Mouse (Mus musculus) CH12.LX (cell line): Measurements from ENCODE around the gene Tpi1. TPM values are rescaled to one million over a fixed set of nuclear protein-coding genes. Genes with fewer than 3 reads are reported as not detected.
"Not testable (repeated sequence)": the region's sequence is repeated elsewhere in the genome, so short reads cannot be mapped to it uniquely, and the experiment has no call there.

Source experiments
- DNase-seq: peaks from one replicate; pipeline ENCODE4 v3.0.0-alpha.2; 2013; ENCODE audit errors: extremely low read depth
- H3K27ac ChIP-seq: 2 replicates; pipeline ENCODE4 v1.5.1; 2012; ENCODE audit warnings: low read depth, mild to moderate bottlenecking, control low read depth, moderate library complexity; ENCODE audit not compliant: insufficient read depth
- H3K27me3 ChIP-seq: replicated peaks from 2 replicates; pipeline ENCODE3; 2012; ENCODE audit warnings: inconsistent platforms
- H3K36me3 ChIP-seq, 2 experiments: replicated peaks in 1 of 2; 2 replicates each; pipeline versions ENCODE3 to v1.6.1; 2012; ENCODE audit warnings: inconsistent platforms in 1 of 2, low read length in 1 of 2, mild to moderate bottlenecking in 1 of 2, mixed read lengths in 1 of 2, moderate library complexity in 1 of 2; ENCODE audit not compliant: control insufficient read depth in 1 of 2, insufficient read depth in 1 of 2
- H3K4me1 ChIP-seq, 2 experiments: 2 replicates each; pipeline ENCODE4 v1.6.1; 2012; ENCODE audit warnings: inconsistent platforms in 1 of 2, moderate library complexity in 1 of 2; ENCODE audit not compliant: insufficient read depth in 2 of 2, control insufficient read depth in 1 of 2
- H3K4me2 ChIP-seq: 2 replicates; pipeline ENCODE4 v1.6.1; 2012; ENCODE audit warnings: low read depth, mild to moderate bottlenecking, control low read depth; ENCODE audit not compliant: poor library complexity, insufficient read depth, severe bottlenecking
- H3K4me3 ChIP-seq, 3 experiments: fragments of 150-350 bp in 1 of 3; sonication (generic) in 1 of 3; replicated peaks in 1 of 3; 2 replicates each; pipeline versions ENCODE3 to v1.5.1; 2011 to 2012; ENCODE audit warnings: low read depth in 2 of 3, low read length in 2 of 3, mild to moderate bottlenecking in 2 of 3, moderate library complexity in 2 of 3, control low read depth in 1 of 3, improper control_type of control experiment in 1 of 3, inconsistent platforms in 1 of 3, mixed read lengths in 1 of 3; ENCODE audit not compliant: poor library complexity in 1 of 3
- H3K79me2 ChIP-seq: replicated peaks from 2 replicates; pipeline ENCODE4 v1.6.1; 2012; ENCODE audit warnings: mild to moderate bottlenecking, moderate library complexity; ENCODE audit not compliant: control insufficient read depth, poor library complexity, insufficient read depth, severe bottlenecking; ENCODE audit errors: extremely low read depth
- H3K9ac ChIP-seq: 2 replicates; pipeline ENCODE4 v1.6.1; 2012; ENCODE audit warnings: low read depth, mild to moderate bottlenecking, control low read depth, moderate library complexity; ENCODE audit not compliant: insufficient read depth
- H3K9me3 ChIP-seq: replicated peaks from 2 replicates; pipeline ENCODE3; 2012; ENCODE audit warnings: low read length, inconsistent platforms, mixed read lengths
- CHD2 ChIP-seq: IDR thresholded peaks from 2 replicates; pipeline ENCODE4 v1.6.1; 2011; ENCODE audit warnings: low read length, improper control_type of control experiment
- CTCF ChIP-seq, 2 experiments: IDR thresholded peaks in 1 of 2; conservative IDR thresholded peaks in 1 of 2; 2 replicates each; pipeline ENCODE4 v1.5.1; 2011 to 2012; ENCODE audit warnings: low read depth in 2 of 2, low read length in 2 of 2, improper control_type of control experiment in 1 of 2, inconsistent platforms in 1 of 2, mild to moderate bottlenecking in 1 of 2, moderate library complexity in 1 of 2
- E2F4 ChIP-seq: IDR thresholded peaks from 2 replicates; pipeline ENCODE4 v1.6.1; 2011; ENCODE audit warnings: low read depth, low read length, improper control_type of control experiment; ENCODE audit not compliant: insufficient replicate concordance
- ETS1 ChIP-seq: conservative IDR thresholded peaks from 2 replicates; pipeline ENCODE4 v1.6.1; 2012; ENCODE audit warnings: low read depth, mild to moderate bottlenecking, inconsistent platforms, low read length, improper control_type of control experiment, moderate library complexity
- KAT2A ChIP-seq: IDR thresholded peaks from 2 replicates; pipeline ENCODE4 v1.6.1; 2012; ENCODE audit warnings: low read length, improper control_type of control experiment, inconsistent platforms; ENCODE audit not compliant: insufficient replicate concordance
- MAX ChIP-seq: IDR thresholded peaks from 2 replicates; pipeline ENCODE4 v1.6.1; 2011; ENCODE audit warnings: low read length, improper control_type of control experiment
- MEF2A ChIP-seq: IDR thresholded peaks from 2 replicates; pipeline ENCODE4 v1.6.1; 2014; ENCODE audit warnings: low read depth, mild to moderate bottlenecking, inconsistent platforms, low read length, improper control_type of control experiment, borderline replicate concordance
- POLR2A ChIP-seq: IDR thresholded peaks from 2 replicates; pipeline ENCODE4 v1.6.1; 2011; ENCODE audit warnings: low read depth, mild to moderate bottlenecking, improper control_type of control experiment, low read length
- POLR2AphosphoS2 ChIP-seq: IDR thresholded peaks from 2 replicates; pipeline ENCODE4 v1.6.1; 2011; ENCODE audit warnings: low read depth, low read length, improper control_type of control experiment
- RAD21 ChIP-seq: IDR thresholded peaks from 2 replicates; pipeline ENCODE4 v1.6.1; 2011; ENCODE audit warnings: low read depth, mild to moderate bottlenecking, low read length, improper control_type of control experiment, moderate library complexity
- RCOR1 ChIP-seq: conservative IDR thresholded peaks from 2 replicates; pipeline ENCODE4 v1.6.1; 2012; ENCODE audit warnings: low read depth, mild to moderate bottlenecking, inconsistent platforms, low read length, improper control_type of control experiment
- SIN3A ChIP-seq: IDR thresholded peaks from 2 replicates; pipeline ENCODE4 v1.6.1; 2012; ENCODE audit warnings: low read length, improper control_type of control experiment, inconsistent platforms
- USF1 ChIP-seq: IDR thresholded peaks from 2 replicates; pipeline ENCODE4 v1.6.1; 2014; ENCODE audit warnings: low read depth, mild to moderate bottlenecking, inconsistent platforms, low read length, improper control_type of control experiment
- ZNF384 ChIP-seq: IDR thresholded peaks from 2 replicates; pipeline ENCODE4 v1.6.1; 2012; ENCODE audit warnings: low read depth, low read length, improper control_type of control experiment, inconsistent platforms
- dilution Hi-C: fragments of 300-500 bp; cut with MboI; formaldehyde crosslinking; loops from 2 replicates; pipeline ENCODE4 v1.14.3; 2020; ENCODE audit warnings: low sequenced_read_pairs; ENCODE audit not compliant: extremely low pct_unique_long_range_greater_than_20kb, extremely low pct_ligation_motif_present
- in situ Hi-C: fragments of 300-500 bp; cut with MboI; formaldehyde crosslinking; loops from 3 replicates; pipeline ENCODE4 v1.14.3; 2019; ENCODE audit warnings: low sequenced_read_pairs, low pct_ligation_motif_present, low pct_unique_long_range_greater_than_20kb, mixed read lengths
- polyA plus RNA-seq: library from polyadenylated mRNA; unstranded; fragments of >175 nt; gene quantifications from 2 replicates; pipeline ENCODE4 v1.2.1, GENCODE M21; 2012; ENCODE audit warnings: low read depth; ENCODE audit not compliant: insufficient read length
- total RNA-seq, 2 experiments: library from RNA; depleted of rRNA; stranded (reverse); fragments of 300-350 nt in 1 of 2; fragments of >200 nt in 1 of 2; gene quantifications; 2 replicates each; pipeline ENCODE4 v1.2.3; 2012 to 2014

Tpi1 gene
- total and polyA plus RNA-seq, 3 experiments, result 758 to 1,645 (median 1,303) TPM

- no peak overlapping the region for H3K27ac ChIP-seq
- no peaks in the 10 kb centered on the region for H3K79me2 ChIP-seq
- in situ Hi-C loops, result no loop called here
- peaks cover 3 to 25% of the 10 kb centered on the region in 2 experiments; a peak in 2 of 4 replicates for H3K4me1 ChIP-seq
- DNase-seq, result no peak
- H3K4me3 ChIP-seq, result no peak overlapping the region
- no peak overlapping the region for H3K9ac ChIP-seq
- peaks cover 0 to 21% of the 10 kb centered on the region in 2 experiments for H3K36me3 ChIP-seq
- H3K9me3 ChIP-seq, result peaks cover 4% of the 10 kb centered on the region
- H3K4me2 ChIP-seq, result no peak overlapping the region
- no peak for TF ChIP-seq SIN3A
- no peak for TF ChIP-seq ETS1
- TF ChIP-seq CHD2, result no peak
- TF ChIP-seq USF1, result no peak
- no peak for TF ChIP-seq MAX
- no peak for TF ChIP-seq CTCF (conservative IDR thresholded peaks at IDR 0.05 in 1 of 2, IDR thresholded peaks at IDR 0.05 in 1 of 2; ENCODE audit: low read depth in 2 of 2, low read length in 2 of 2)
- no peak for TF ChIP-seq POLR2A
- TF ChIP-seq MEF2A, result no peak
- no peak for TF ChIP-seq KAT2A
- TF ChIP-seq RAD21, result no peak
- TF ChIP-seq POLR2AphosphoS2, result no peak
- TF ChIP-seq E2F4, result no peak
- dilution Hi-C loops, result no loop called here
- H3K27me3 ChIP-seq, result no peaks in the 10 kb centered on the region
Measured at GRCm38 (mm10) chr6:124804341-124804740, 9.8 kb downstream of the Tpi1 start.

DNA sequence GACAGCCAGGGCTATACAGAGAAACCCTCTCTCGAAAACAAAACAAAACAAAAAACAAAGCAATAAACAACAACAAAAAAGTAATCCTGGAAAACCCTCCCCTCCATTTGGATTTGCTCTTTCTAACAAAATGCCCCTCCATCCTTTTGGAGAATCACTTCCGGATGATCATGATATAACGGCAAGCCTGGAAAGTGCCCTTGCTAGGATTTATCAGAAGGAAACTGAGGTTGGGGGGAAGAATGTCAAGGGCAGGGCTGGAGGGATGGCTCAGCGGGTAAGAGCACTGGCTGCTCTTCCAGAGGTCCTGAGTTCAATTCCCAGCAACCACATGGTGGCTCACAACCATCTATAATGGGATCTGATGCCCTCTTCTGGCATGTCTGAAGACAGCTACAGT lies 10.4 kb downstream of the Tpi1 start:
- H3K79me2 ChIP-seq, H3K4me3 ChIP-seq, dilution Hi-C loops, H3K9me3 ChIP-seq, H3K9ac ChIP-seq, DNase-seq, H3K27me3 ChIP-seq, in situ Hi-C loops, H3K27ac ChIP-seq, H3K4me2 ChIP-seq: not testable (repeated sequence)
- Histone ChIP-seq H3K4me1 (peaks cover 3 to 21% of the 10 kb centered on the region in 2 experiments; a peak in 2 of 4 replicates), H3K36me3 (peaks cover 0 to 14% of the 10 kb centered on the region in 2 experiments)

DNA sequence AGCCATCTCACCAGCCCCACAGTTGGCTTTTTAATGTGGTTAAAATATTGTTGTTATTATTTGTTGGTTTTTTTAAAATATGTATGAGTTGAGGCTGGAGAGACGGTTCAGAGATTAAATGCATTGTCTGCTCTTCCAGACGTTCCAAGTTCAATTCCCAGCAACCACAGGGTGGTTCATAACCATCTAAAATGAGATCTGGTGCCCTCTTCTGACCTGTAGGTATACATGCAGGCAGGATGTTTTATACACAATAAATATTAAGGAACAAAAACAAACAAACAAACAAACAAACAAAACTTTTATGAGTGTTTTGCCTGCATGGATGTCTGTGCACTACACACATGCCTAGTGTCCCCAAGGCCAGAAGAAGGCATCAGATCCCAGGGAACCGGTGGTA lies 11.0 kb downstream of the Tpi1 start:
- dilution Hi-C loops, result no loop called here
- H3K27me3 ChIP-seq, result no peaks in the 10 kb centered on the region
- in situ Hi-C loops, result no loop called here
- peaks cover 0 to 8% of the 10 kb centered on the region in 2 experiments for H3K36me3 ChIP-seq
- H3K79me2 ChIP-seq, result no peaks in the 10 kb centered on the region
- TF ChIP-seq CTCF (conservative IDR thresholded peaks at IDR 0.05 in 1 of 2, IDR thresholded peaks at IDR 0.05 in 1 of 2; ENCODE audit: low read depth in 2 of 2, low read length in 2 of 2) (peak in 1 of 2 experiments; percentile 16; a peak in 1 of 4 replicates), RAD21 (peak; percentile 3), ETS1 (no peak), ZNF384 (0 out of 2 replicates have a peak, but pooled peaks have one; percentile 5), RCOR1 (no peak)
- H3K27ac ChIP-seq, result no peak overlapping the region
- no peak for DNase-seq
- peaks cover 3 to 19% of the 10 kb centered on the region in 2 experiments; a peak in 2 of 4 replicates for H3K4me1 ChIP-seq
- no peak overlapping the region for H3K9ac ChIP-seq
- H3K9me3 ChIP-seq, result peaks cover 4% of the 10 kb centered on the region
- H3K4me2 ChIP-seq, result no peak overlapping the region
- no peak overlapping the region for H3K4me3 ChIP-seq
